Mouse (Mus musculus) midbrain, embryonic 12.5 days (tissue): ENCODE measurements at regions not wholly inside any gene's neighbourhood (a gene's known extent, or its start where the extent isn't known, plus 50 kb on each side); places are given as distances from the start of the nearest gene placed in this dataset.

Source experiments
- ATAC-seq: fragments of 200-750 bp; cut with Nextera tagmentation; 2 replicates; pipeline ENCODE4 v1.8.0; 2017; ENCODE audit warnings: low read depth, moderate TSS enrichment, moderate library complexity; ENCODE audit not compliant: low FRiP score
- H3K27ac ChIP-seq: fragments of 300-500 bp; sonication (generic); replicated peaks from 2 replicates; pipeline ENCODE4 v1.5.1; 2016; ENCODE audit warnings: mild to moderate bottlenecking
- H3K27me3 ChIP-seq: fragments of 300-500 bp; sonication (generic); 2 replicates; pipeline ENCODE4 v1.6.1; 2016; ENCODE audit warnings: mild to moderate bottlenecking
- H3K36me3 ChIP-seq: fragments of 300-500 bp; sonication (generic); 2 replicates; pipeline ENCODE4 v1.6.1; 2016
- H3K4me1 ChIP-seq: fragments of 300-500 bp; sonication (generic); 2 replicates; pipeline ENCODE4 v1.6.1; 2016
- H3K4me2 ChIP-seq: fragments of 300-500 bp; sonication (generic); replicated peaks from 2 replicates; pipeline ENCODE4 v1.6.1; 2016; ENCODE audit warnings: mild to moderate bottlenecking, moderate library complexity
- H3K4me3 ChIP-seq: fragments of 300-500 bp; sonication (generic); 2 replicates; pipeline ENCODE4 v1.5.1; 2016; ENCODE audit warnings: mild to moderate bottlenecking
- H3K9ac ChIP-seq: fragments of 300-500 bp; sonication (generic); replicated peaks from 2 replicates; pipeline ENCODE4 v1.6.1; 2016; ENCODE audit warnings: mild to moderate bottlenecking, moderate library complexity
- H3K9me3 ChIP-seq: fragments of 300-500 bp; sonication (generic); 2 replicates; pipeline ENCODE4 v1.6.1; 2016; ENCODE audit warnings: mild to moderate bottlenecking
- WGBS: fragments of 180-500 bp; shearing (Covaris S2); methylation state at CpG from one replicate; pipeline ENCODE4 v1.1.7; 2016; 5-methylcytosine and 5-hydroxymethylcytosine counted together

DNA sequence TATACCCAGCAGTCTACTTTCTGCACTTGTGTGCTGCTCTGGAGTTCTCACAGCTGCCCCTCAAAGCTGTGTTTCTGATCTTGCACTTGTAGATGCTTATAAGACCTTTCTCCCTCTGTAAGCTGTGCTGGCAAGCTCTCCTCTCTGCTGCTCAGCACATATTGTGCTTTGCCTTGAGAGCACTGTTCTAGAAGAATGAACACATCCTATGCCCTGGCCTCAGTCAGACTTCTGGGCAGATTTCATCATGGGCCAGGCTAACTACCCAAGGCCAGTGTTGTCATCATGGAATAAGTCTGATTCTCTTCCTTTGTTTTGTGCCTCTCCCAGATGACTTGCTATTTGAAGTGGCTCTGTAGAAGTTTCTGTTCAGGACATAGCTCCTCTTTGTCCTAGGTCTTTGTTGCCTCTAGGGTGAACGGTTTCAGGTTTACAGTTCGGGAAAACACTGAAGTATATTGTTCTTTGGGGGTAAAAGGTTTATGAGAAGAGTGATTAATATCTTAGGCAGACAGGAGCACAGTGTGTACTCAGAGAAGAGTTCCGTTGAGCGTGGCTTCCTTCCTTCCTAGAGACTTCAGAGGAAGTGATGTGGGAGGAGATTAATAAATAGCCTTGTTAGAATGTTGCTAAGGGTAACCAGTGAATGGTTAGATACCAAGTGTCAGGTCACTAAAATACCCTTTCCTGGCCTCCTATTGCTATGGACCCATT, 70.8 kb downstream of the Pcdh18 start:
- Histone ChIP-seq H3K27ac (no peak overlapping the region), H3K4me1 (no peaks in the 10 kb centered on the region), H3K4me2 (no peak overlapping the region), H3K4me3 (no peak overlapping the region), H3K36me3 (no peaks in the 10 kb centered on the region), H3K9ac (no peak overlapping the region), H3K9me3 (no peaks in the 10 kb centered on the region), H3K27me3 (no peaks in the 10 kb centered on the region)
- 76% methylated on average over 4 of the region's 4 CpGs for WGBS
- no peak for ATAC-seq

DNA sequence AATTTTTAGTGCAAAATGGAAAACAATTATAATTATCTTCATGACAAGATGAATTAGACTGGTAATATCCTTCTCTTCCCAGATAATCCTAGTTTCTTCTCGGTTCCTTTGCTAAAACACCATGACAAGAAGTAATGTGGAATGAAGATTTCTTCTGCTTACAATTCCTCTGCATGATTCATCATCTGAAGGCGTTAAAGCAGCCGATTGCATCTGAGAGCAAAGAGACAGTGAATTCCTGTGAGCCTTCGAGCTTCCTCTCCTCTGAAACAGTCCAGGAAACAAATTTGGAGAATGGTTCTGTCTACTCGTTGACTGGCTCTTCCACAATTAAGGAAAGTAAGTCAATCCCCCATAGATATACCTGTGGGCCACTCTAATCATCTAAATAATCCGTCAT, 82.2 kb downstream of the Pcdh18 start:
- Histone ChIP-seq H3K4me2 (no peak overlapping the region), H3K27ac (no peak overlapping the region), H3K9me3 (no peaks in the 10 kb centered on the region), H3K4me3 (no peak overlapping the region), H3K36me3 (no peaks in the 10 kb centered on the region), H3K27me3 (no peaks in the 10 kb centered on the region), H3K9ac (no peak overlapping the region), H3K4me1 (no peaks in the 10 kb centered on the region)
- no peak for ATAC-seq
- WGBS, result 88% methylated on average over 6 of the region's 6 CpGs

- no peaks in the 10 kb centered on the region for H3K4me1 ChIP-seq
- no peak for ATAC-seq
- no peak overlapping the region for H3K4me3 ChIP-seq
- H3K4me2 ChIP-seq, result no peak overlapping the region
- H3K27me3 ChIP-seq, result no peaks in the 10 kb centered on the region
- H3K9ac ChIP-seq, result no peak overlapping the region
- no peaks in the 10 kb centered on the region for H3K36me3 ChIP-seq
- H3K9me3 ChIP-seq, result no peaks in the 10 kb centered on the region
- H3K27ac ChIP-seq, result no peak overlapping the region
- WGBS, result 38% methylated on average over 2 of the region's 2 CpGs
Observed at GRCm38 (mm10) chr3:49672685-49673184, 84.4 kb downstream of the Pcdh18 start.

- WGBS, result 92% methylated on average over 9 of the region's 9 CpGs
- Histone ChIP-seq H3K9me3 (no peaks in the 10 kb centered on the region), H3K4me2 (no peak overlapping the region), H3K27ac (no peak overlapping the region), H3K9ac (no peak overlapping the region), H3K4me3 (no peak overlapping the region), H3K4me1 (no peaks in the 10 kb centered on the region), H3K27me3 (no peaks in the 10 kb centered on the region), H3K36me3 (no peaks in the 10 kb centered on the region)
- no peak for ATAC-seq
Observed at GRCm38 (mm10) chr3:49667543-49668338, 89.4 kb downstream of the Pcdh18 start.

DNA sequence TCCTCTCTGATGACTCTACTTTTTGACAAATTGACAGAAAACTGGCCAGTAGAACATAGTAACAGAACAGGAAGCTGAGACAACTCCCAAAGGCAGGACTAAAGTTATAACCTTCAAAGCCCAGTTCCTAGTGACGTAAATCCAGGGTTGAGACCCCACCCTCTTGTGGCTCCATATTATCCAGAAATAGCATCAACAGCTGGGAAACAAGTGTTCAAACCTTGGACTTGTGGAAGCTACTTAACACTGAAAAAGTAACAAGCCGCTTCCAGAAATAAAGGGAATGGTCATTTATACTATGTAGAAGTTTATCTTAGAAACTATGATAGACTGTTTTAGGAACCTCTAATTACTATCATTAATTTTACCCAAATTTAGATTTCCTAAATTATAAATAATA, 90.6 kb downstream of the Pcdh18 start:
- Histone ChIP-seq H3K4me3 (no peak overlapping the region), H3K27ac (no peak overlapping the region), H3K27me3 (no peaks in the 10 kb centered on the region), H3K4me2 (no peak overlapping the region), H3K36me3 (no peaks in the 10 kb centered on the region), H3K9ac (no peak overlapping the region), H3K4me1 (no peaks in the 10 kb centered on the region), H3K9me3 (no peaks in the 10 kb centered on the region)
- 92% methylated on average over 2 of the region's 2 CpGs for WGBS
- no peak for ATAC-seq

DNA sequence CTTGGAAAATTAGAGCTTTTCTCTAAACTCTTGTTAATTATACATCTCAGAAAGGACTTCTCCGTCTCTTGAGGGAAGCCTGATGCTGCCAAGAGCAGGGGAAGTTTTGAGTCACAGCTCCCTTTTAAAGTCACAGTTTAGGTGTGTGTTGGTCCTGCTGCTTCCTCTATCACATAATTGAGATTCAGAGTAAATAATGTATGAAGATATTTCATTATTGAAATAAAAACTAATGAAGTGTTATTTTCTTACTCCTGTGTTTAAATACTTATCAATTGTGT, 108.3 kb downstream of the Pcdh18 start:
- Histone ChIP-seq H3K36me3 (no peaks in the 10 kb centered on the region), H3K4me1 (no peaks in the 10 kb centered on the region), H3K9ac (no peak overlapping the region), H3K4me2 (no peak overlapping the region), H3K27me3 (no peaks in the 10 kb centered on the region), H3K9me3 (no peaks in the 10 kb centered on the region), H3K4me3 (no peak overlapping the region), H3K27ac (no peak overlapping the region)
- 80% methylated on average over 1 of the region's 1 CpGs for WGBS
- ATAC-seq, result no peak

DNA sequence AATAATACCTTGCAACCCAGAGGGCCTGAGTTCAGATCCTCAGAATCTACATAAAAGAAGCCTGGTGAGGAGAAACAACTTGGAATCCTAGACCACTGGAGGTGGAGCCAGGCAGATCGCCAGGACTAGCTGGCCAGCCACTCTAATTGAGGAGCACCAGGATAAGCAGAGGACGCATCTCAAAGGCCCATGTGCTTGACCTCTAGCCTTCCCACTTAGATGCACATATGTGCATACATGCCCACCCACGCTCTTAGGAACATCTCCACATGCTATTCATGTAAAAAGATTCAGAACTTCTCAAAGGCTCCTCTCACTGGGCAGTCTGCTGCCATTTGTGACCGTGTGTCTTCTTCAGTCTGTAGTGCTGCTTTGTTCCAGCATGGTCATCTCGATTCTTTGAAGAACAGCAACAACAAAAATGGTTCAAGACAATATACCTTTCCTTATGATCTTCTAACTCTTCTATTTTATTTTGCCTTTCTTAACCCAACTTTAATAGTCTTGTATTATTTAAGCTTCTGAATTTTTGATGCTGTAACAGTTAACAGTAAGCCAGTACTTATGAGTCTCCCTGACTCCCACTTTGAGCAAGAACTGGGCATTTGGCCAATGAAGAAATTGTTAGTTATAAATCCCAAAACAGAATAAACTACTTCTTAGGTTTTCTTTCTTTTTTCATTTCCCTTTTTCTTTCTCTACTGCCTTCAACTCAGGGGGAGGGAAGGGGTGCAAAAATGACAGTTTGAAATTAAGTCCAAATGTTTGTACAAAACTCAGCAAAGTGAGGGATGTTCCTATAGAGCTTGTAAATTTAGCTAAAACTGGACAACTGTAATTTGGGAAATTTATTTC, 108.9 kb downstream of the Pcdh18 start:
- ATAC-seq, result no peak
- Histone ChIP-seq H3K4me1 (no peaks in the 10 kb centered on the region), H3K36me3 (no peaks in the 10 kb centered on the region), H3K27ac (no peak overlapping the region), H3K4me3 (no peak overlapping the region), H3K9ac (no peak overlapping the region), H3K4me2 (no peak overlapping the region), H3K9me3 (no peaks in the 10 kb centered on the region), H3K27me3 (no peaks in the 10 kb centered on the region)
- 80% methylated on average over 5 of the region's 5 CpGs for WGBS

- ATAC-seq, result no peak
- 93% methylated on average over 4 of the region's 4 CpGs for WGBS
- H3K4me1 ChIP-seq, result peaks cover 10% of the 10 kb centered on the region
- no peak overlapping the region for H3K4me3 ChIP-seq
- H3K9me3 ChIP-seq, result no peaks in the 10 kb centered on the region
- no peak overlapping the region for H3K9ac ChIP-seq
- no peak overlapping the region for H3K27ac ChIP-seq
- H3K36me3 ChIP-seq, result no peaks in the 10 kb centered on the region
- no peaks in the 10 kb centered on the region for H3K27me3 ChIP-seq
- no peak overlapping the region for H3K4me2 ChIP-seq
Observed at GRCm38 (mm10) chr3:49644993-49645392, 112.1 kb downstream of the Pcdh18 start.

DNA sequence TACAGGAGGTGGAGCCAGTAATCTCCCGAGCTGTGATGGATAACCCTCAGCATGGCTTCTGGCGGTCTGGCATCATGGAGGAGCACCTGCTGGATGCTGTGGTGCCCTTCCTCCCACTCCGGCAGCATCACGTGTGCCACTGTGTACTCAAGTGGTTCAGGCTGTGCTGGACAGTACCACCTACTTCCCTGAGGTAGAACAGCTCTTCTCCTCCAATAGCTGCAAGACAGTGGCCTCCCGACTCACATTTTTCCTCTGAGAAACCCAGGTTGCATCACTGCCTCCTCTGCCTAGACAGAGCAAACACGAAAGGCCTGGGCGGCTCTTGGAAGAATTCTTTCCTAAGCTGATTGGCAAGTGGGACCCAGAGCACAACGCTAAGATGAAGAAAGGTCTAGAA, 113.3 kb downstream of the Pcdh18 start:
- Histone ChIP-seq H3K36me3 (no peaks in the 10 kb centered on the region), H3K4me1 (peaks cover 10% of the 10 kb centered on the region), H3K27me3 (no peaks in the 10 kb centered on the region), H3K9me3 (no peaks in the 10 kb centered on the region), H3K9ac (no peak overlapping the region), H3K4me3 (no peak overlapping the region), H3K27ac (no peak overlapping the region), H3K4me2 (no peak overlapping the region)
- WGBS, result 95% methylated on average over 8 of the region's 8 CpGs
- ATAC-seq, result no peak

- ATAC-seq, result peak; percentile 93
- no peak overlapping the region for H3K27ac ChIP-seq
Observed at GRCm38 (mm10) chr3:49641966-49642758, 115.0 kb downstream of the Pcdh18 start.

GRCm38 (mm10) chr3:49641411-49641810, 115.7 kb downstream of the Pcdh18 start:
- no peaks in the 10 kb centered on the region for H3K36me3 ChIP-seq
- peak; percentile 52; the same call in 1 of the 2 replicates for ATAC-seq
- no peak overlapping the region for H3K9ac ChIP-seq
- no peaks in the 10 kb centered on the region for H3K9me3 ChIP-seq
- peaks cover 10% of the 10 kb centered on the region for H3K4me1 ChIP-seq
- 16% methylated on average over 1 of the region's 1 CpGs for WGBS
- no peak overlapping the region for H3K27ac ChIP-seq
- no peak overlapping the region for H3K4me3 ChIP-seq
- H3K4me2 ChIP-seq, result no peak overlapping the region
- no peaks in the 10 kb centered on the region for H3K27me3 ChIP-seq

More at GRCm38 (mm10) chr3:49641966-49642758, 115.0 kb downstream of the Pcdh18 start:
- H3K36me3 ChIP-seq, result no peaks in the 10 kb centered on the region
- H3K9ac ChIP-seq, result no peak overlapping the region
- peaks cover 10% of the 10 kb centered on the region for H3K4me1 ChIP-seq
- no peak overlapping the region for H3K4me2 ChIP-seq
- no peaks in the 10 kb centered on the region for H3K27me3 ChIP-seq
- no peaks in the 10 kb centered on the region for H3K9me3 ChIP-seq
- no peak overlapping the region for H3K4me3 ChIP-seq
- 32% methylated on average over 4 of the region's 4 CpGs for WGBS
